In genomic region chr14:77162496-77162895, GRCm38 (mm10) we compare ENCODE assay signal across 15 mouse cellular contexts. TPM values are rescaled to one million over a fixed set of nuclear protein-coding genes. Genes with fewer than 3 reads are reported as not detected.
"Had no signal": no experiment of that assay in that cellular context is flagged by ENCODE, and none has a peak within 500 bp of the region (broad histone marks: within the 10 kb centered on the region; RNA-seq: fewer than 3 reads in every experiment).

No protein-coding gene starts in this region.

- H3K36me3 ChIP-seq: limb, embryonic 10.5 days; liver, embryonic 15.5 days; midbrain, embryonic 15.5 days had no signal

- H3K27me3 ChIP-seq: midbrain, embryonic 15.5 days; neural tube, embryonic 13.5 days had no signal

- H3K4me3 ChIP-seq: layer of hippocampus, adult 2 months; limb, embryonic 10.5 days; liver, embryonic 15.5 days; midbrain, embryonic 15.5 days; neural tube, embryonic 13.5 days had no signal

- H3K9me3 ChIP-seq: limb, embryonic 10.5 days; liver, embryonic 15.5 days; midbrain, embryonic 15.5 days; neural tube, embryonic 13.5 days had no signal

- DNase-seq: kidney, postnatal 10 days; kidney, postnatal 4 days; lung, adult 2 months; lung, postnatal 4 days; retina, postnatal 1 day; thymus, postnatal 4 days had no signal

- H3K4me2 ChIP-seq: liver, embryonic 11.5 days; liver, embryonic 15.5 days; midbrain, embryonic 11.5 days; midbrain, embryonic 15.5 days; neural tube, embryonic 13.5 days had no signal

- H3K27ac ChIP-seq: layer of hippocampus, adult 2 months; limb, embryonic 10.5 days; liver, embryonic 15.5 days; midbrain, embryonic 15.5 days; neural tube, embryonic 13.5 days had no signal

- H3K9ac ChIP-seq: liver, embryonic 15.5 days; midbrain, embryonic 15.5 days; neural tube, embryonic 13.5 days had no signal

- ATAC-seq: lung, postnatal 0 days; midbrain, embryonic 15.5 days had no signal

RNA-seq across cellular contexts. Expression of gene Enox1, which starts 5.9 kb away (rescaled TPM):
- total RNA-seq: megakaryocyte, adult 5-6 weeks had no signal
